Mouse (Mus musculus) midbrain, postnatal 0 days (tissue): ENCODE data around the gene Xpr1. TPM values are rescaled to one million over a fixed set of nuclear protein-coding genes. Genes with fewer than 3 reads are reported as not detected.
A peak's percentile ranks its signal among the peaks of the same experiment; 100 is the strongest.

Experiments
- ATAC-seq: fragments of 200-750 bp; cut with Nextera tagmentation; 2 replicates; pipeline ENCODE4 v1.8.0; 2017; ENCODE audit warnings: moderate number of reproducible peaks, mild to moderate bottlenecking, moderate TSS enrichment, moderate library complexity; ENCODE audit not compliant: low FRiP score
- DNase-seq: peaks from one replicate; pipeline ENCODE4 v3.0.0-alpha.2; 2015; ENCODE audit warnings: low spot score
- H3K27ac ChIP-seq: fragments of 300-500 bp; sonication (generic); 2 replicates; pipeline ENCODE4 v1.5.1; 2014; ENCODE audit warnings: low read depth, mild to moderate bottlenecking, low read length, mixed read lengths
- H3K27me3 ChIP-seq: fragments of 300-500 bp; sonication (generic); 2 replicates; pipeline ENCODE4 v1.6.1; 2014; ENCODE audit warnings: low read length, control low read depth, mixed read lengths; ENCODE audit not compliant: insufficient read depth
- H3K36me3 ChIP-seq: fragments of 300-500 bp; sonication (generic); 2 replicates; pipeline ENCODE4 v1.6.1; 2014; ENCODE audit warnings: low read length, control low read depth, mixed read lengths; ENCODE audit not compliant: insufficient read depth
- H3K4me1 ChIP-seq: fragments of 300-500 bp; sonication (generic); 2 replicates; pipeline ENCODE4 v1.6.1; 2014; ENCODE audit warnings: mild to moderate bottlenecking, control low read depth, antibody characterized with exemption, low read length, mixed read lengths; ENCODE audit not compliant: insufficient read depth
- H3K4me2 ChIP-seq: fragments of 300-500 bp; sonication (generic); 2 replicates; pipeline ENCODE4 v1.6.1; 2014; ENCODE audit warnings: low read depth, mild to moderate bottlenecking, low read length, mixed read lengths; ENCODE audit not compliant: poor library complexity, severe bottlenecking
- H3K4me3 ChIP-seq: fragments of 300-500 bp; sonication (generic); 2 replicates; pipeline ENCODE4 v1.5.1; 2014; ENCODE audit warnings: low read depth, mild to moderate bottlenecking, low read length, moderate library complexity
- H3K9ac ChIP-seq: fragments of 300-500 bp; sonication (generic); replicated peaks from 2 replicates; pipeline ENCODE4 v1.6.1; 2014; ENCODE audit warnings: mild to moderate bottlenecking, low read length, moderate library complexity, mixed read lengths; ENCODE audit not compliant: poor library complexity, severe bottlenecking
- H3K9me3 ChIP-seq: fragments of 300-500 bp; sonication (generic); 2 replicates; pipeline ENCODE4 v1.6.1; 2016; ENCODE audit warnings: low read length, control low read depth
- CTCF ChIP-seq: IDR thresholded peaks from 2 replicates; pipeline ENCODE4 v1.5.1; 2016; ENCODE audit warnings: antibody characterized with exemption, mild to moderate bottlenecking
- WGBS: fragments of 180-500 bp; shearing (Covaris S2); extraction: QIAGEN DNeasy Blood & Tissue Kit; methylation state at CpG from one replicate; pipeline ENCODE4 v1.1.7; 2014; 5-methylcytosine and 5-hydroxymethylcytosine counted together
- polyA plus RNA-seq: library from polyadenylated mRNA; unstranded; fragments of >200 nt; fragmentation: Nextera tagmentation; extraction: Ambion mirVana; gene quantifications from 2 replicates; pipeline ENCODE4 v1.2.1, GENCODE M21; 2015
- total RNA-seq: library from RNA; depleted of rRNA; stranded (reverse); fragments of >200 nt; gene quantifications from 2 replicates; pipeline ENCODE4 v1.2.3, GENCODE M21; 2014

Gene Xpr1
- total and polyA plus RNA-seq, 2 experiments from 2014 or later: 38.3 to 177 TPM

DNA sequence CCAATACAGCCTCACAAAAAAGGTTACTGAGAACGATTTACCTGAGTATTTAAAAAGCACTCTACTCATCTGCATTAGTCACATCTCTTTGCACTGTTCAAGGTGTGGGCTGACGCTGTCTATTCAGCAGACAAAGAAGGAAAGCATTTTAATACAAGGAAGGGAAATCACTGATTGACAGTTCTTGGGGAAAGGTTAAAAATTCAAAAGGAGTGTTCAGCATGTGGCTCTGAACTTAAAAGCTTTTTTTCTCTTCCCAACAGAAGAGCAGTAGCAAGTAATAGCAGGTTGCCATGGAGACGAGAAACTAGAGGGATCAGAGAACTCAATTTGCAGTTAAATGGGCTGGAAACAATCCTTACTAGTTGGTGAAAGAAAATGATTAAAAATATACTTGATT, 110.3 kb downstream of the Xpr1 start:
- ATAC-seq: peak; percentile 34; the same call in 1 of the 2 replicates
- H3K36me3 ChIP-seq: no peaks in the 10 kb centered on the region
- no peak overlapping the region for H3K4me2 ChIP-seq
- no peak overlapping the region for H3K9ac ChIP-seq
- peak overlapping the region; percentile 27; the same call in 1 of the 2 replicates for H3K27ac ChIP-seq
- 0 out of 2 replicates have a peak, but pooled peaks cover 4% of the 10 kb centered on the region for H3K4me1 ChIP-seq
- DNase-seq: peak; percentile 76
- 12% methylated on average over 3 of the region's 3 CpGs for WGBS
- no peak overlapping the region for H3K4me3 ChIP-seq
- no peaks in the 10 kb centered on the region for H3K9me3 ChIP-seq
- no peaks in the 10 kb centered on the region for H3K27me3 ChIP-seq
- no peak for TF ChIP-seq CTCF

DNA sequence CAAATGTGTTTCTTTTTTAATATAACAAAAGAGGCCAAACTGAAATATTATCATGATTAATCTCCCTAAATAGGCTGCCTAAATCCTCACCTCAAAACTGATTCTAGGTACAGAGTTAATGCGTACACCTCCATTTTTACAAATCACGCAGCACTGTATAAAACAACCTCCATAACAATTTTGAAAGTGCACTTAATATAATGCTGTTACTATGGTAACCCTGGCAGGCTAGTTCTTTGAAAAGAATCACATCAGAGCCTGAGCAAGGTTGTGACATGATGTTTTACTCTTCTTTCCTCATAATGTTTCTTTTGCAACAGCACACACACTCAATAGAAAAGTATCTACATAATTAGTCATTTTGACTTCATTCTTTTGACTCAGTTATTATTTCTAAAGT, 113.8 kb downstream of the Xpr1 start:
- H3K27ac ChIP-seq: no peak overlapping the region
- no peak overlapping the region for H3K4me2 ChIP-seq
- H3K4me3 ChIP-seq: no peak overlapping the region
- no peaks in the 10 kb centered on the region for H3K9me3 ChIP-seq
- DNase-seq (peak; percentile 30), ATAC-seq (0 out of 2 replicates have a peak, but pooled peaks have one; percentile 54)
- 45% methylated on average over 2 of the region's 2 CpGs for WGBS
- no peak for TF ChIP-seq CTCF
- H3K27me3 ChIP-seq: no peaks in the 10 kb centered on the region
- H3K9ac ChIP-seq: no peak overlapping the region
- 0 out of 2 replicates have a peak, but pooled peaks cover 4% of the 10 kb centered on the region for H3K4me1 ChIP-seq
- no peaks in the 10 kb centered on the region for H3K36me3 ChIP-seq

- Histone ChIP-seq H3K27ac (no peak overlapping the region), H3K4me3 (no peak overlapping the region), H3K36me3 (no peaks in the 10 kb centered on the region), H3K9me3 (no peaks in the 10 kb centered on the region), H3K4me2 (no peak overlapping the region), H3K4me1 (no peaks in the 10 kb centered on the region), H3K27me3 (no peaks in the 10 kb centered on the region), H3K9ac (no peak overlapping the region)
- ATAC-seq (no peak), DNase-seq (no peak)
- WGBS: 91% methylated on average over 5 of the region's 5 CpGs
- TF ChIP-seq CTCF: no peak
These were observed 119.6 kb downstream of the Xpr1 start for GRCm38 (mm10) chr1:155297615-155298014.

DNA sequence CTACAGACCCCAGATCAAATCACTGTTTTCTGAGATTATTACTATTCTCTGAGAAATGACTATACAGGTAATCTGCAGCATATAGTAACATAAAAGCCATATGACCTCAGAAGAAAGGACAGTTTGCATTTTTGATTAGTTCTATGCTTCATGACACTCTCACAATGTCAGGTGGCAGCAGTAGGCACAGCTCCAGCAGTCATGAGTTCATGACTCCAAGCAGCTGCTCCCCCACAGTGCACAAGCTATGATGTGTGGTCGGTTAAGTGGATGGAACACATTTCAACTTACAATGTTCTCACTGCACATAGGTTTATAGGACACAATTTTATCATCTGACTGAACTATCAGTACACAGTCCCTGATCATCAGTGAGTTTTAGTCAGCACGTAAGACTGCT, 120.0 kb downstream of the Xpr1 start:
- Histone ChIP-seq H3K9me3 (no peaks in the 10 kb centered on the region), H3K9ac (no peak overlapping the region), H3K27ac (no peak overlapping the region), H3K4me1 (no peaks in the 10 kb centered on the region), H3K27me3 (no peaks in the 10 kb centered on the region), H3K4me2 (no peak overlapping the region), H3K36me3 (no peaks in the 10 kb centered on the region), H3K4me3 (no peak overlapping the region)
- WGBS: 83% methylated on average over 2 of the region's 2 CpGs
- no peak for TF ChIP-seq CTCF
- ATAC-seq: no peak
- DNase-seq: no peak

DNA sequence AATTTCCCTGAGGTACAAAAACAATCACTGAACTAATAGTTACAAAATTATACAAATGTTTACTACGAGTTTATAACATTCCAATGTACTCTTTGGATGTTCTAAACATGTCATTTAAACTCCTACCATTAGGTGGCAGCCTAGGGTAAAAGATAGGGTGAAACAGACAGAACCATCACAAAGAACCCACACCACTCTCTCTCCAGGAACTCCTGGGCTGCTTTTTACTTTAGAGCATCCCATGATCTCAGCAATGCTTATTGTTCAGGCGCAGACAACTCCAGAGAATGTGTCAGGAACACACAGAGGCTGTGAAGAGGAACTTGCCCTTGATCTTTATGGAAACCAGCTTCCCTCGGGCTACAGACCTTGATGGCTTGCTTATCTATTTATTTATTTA, 123.8 kb downstream of the Xpr1 start:
- WGBS: 6% methylated on average over 3 of the region's 3 CpGs
- no peaks in the 10 kb centered on the region for H3K9me3 ChIP-seq
- peak; percentile 93 for TF ChIP-seq CTCF
- no peaks in the 10 kb centered on the region for H3K27me3 ChIP-seq
- no peak overlapping the region for H3K4me3 ChIP-seq
- H3K36me3 ChIP-seq: peaks cover 6% of the 10 kb centered on the region
- DNase-seq (peak; percentile 89), ATAC-seq (peak; percentile 60; the same call in 1 of the 2 replicates)
- no peak overlapping the region for H3K9ac ChIP-seq
- H3K4me1 ChIP-seq: no peaks in the 10 kb centered on the region
- no peak overlapping the region for H3K27ac ChIP-seq
- H3K4me2 ChIP-seq: no peak overlapping the region

- Histone ChIP-seq H3K4me1 (no peaks in the 10 kb centered on the region), H3K9ac (no peak overlapping the region), H3K4me3 (no peak overlapping the region), H3K9me3 (no peaks in the 10 kb centered on the region), H3K36me3 (peaks cover 16% of the 10 kb centered on the region), H3K27me3 (no peaks in the 10 kb centered on the region), H3K4me2 (no peak overlapping the region), H3K27ac (no peak overlapping the region)
- TF ChIP-seq CTCF: no peak
- ATAC-seq: no peak
- 83% methylated on average over 1 of the region's 1 CpGs for WGBS
- DNase-seq: no peak
These were observed 127.8 kb downstream of the Xpr1 start for GRCm38 (mm10) chr1:155289411-155289810.
